Mouse (Mus musculus): ENCODE measurements around the gene Usp32.

Gene Usp32

DNA sequence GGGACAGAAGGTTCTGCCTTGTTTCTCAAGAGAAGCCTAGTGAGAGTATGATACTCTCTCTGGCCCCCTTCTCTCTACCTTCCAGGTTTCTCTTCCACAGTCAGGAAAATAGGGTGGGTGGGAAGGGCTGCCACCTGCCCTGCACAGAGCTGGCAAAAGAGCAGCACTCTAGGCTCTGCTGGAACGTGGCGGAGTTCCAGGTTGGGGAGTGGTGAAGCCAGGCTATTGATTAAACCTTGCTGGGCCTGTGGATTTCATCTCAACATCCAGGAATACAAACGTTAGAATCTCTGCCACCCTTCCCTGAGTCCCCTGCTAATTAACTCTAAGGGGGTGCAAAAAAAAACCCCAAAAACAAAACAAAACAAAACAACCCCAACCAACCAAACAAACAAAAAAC is 191.4 kb downstream of the Usp32 start:
- no peak for DNase-seq (ENCODE audit: low read depth, low spot score)

GRCm38 (mm10) chr11:84948114-84948513 is 191.8 kb downstream of the Usp32 start:
- DNase-seq (ENCODE audit: low read depth, low spot score) = no peak

DNA sequence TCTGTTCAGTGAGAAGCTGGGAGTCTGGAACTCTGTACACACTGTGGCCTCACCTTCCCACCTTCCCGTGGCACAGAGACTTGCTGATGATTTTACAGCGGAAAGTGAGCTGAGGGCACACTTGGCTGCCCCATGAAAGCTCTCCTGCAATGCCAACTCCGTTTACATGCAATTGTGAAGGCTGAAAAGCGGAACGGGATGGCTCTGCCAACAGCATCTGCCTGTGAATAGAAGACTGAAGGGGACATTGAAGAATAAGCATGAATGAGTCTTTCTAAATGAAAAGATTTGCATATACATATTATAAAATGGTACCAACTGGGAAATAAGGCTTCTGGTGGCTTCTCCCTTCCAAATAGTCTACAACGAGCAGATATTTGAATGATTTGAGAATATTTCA is 192.8 kb downstream of the Usp32 start:
- DNase-seq (ENCODE audit: low read depth, low spot score) = no peak

GRCm38 (mm10) chr11:84945841-84946240 is 194.1 kb downstream of the Usp32 start:
- DNase-seq (ENCODE audit: low read depth, low spot score) = no peak

DNA sequence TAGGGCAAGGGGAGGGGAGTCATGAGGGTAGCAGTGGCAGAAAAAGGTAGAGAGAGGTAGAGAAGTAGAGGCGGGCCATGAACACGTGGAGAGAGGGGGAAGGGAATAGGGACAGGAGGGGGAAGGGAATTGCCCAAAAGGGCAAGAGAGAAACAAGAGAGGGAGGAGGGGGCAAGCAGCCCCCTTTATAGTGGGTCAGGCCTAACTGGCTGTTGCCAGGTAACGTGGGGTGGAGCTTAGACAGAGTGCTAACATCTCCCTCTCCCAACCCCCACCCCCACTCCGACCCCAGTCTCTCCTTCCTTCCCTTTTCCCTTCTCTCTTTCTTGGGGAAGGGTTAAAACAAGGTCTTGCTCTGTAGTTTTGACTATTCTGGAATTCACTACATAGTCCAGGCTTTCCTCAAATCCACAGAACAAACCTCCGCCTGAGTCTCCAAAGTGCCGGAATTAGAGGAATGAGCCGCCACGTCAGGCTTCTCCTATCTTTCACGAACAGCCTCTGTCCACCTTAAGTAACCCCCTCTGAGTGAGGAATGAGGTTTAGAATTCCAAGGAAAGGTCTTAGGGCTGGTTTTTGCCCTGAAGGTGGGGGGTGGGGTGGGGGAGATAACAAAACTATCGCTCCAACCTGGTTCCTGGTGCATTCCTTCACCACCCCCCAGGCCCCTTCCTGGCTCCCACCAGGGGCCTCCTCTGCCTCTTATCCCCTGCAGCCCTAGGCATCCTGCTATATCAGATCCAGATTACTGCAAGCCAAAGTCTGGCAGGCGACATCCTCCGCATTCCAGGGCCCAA is 195.1 kb downstream of the Usp32 start:
- no peak for DNase-seq (ENCODE audit: low read depth, low spot score)

GRCm38 (mm10) chr11:84943948-84944347 is 196.0 kb downstream of the Usp32 start:
- no peak for DNase-seq (ENCODE audit: low read depth, low spot score)

GRCm38 (mm10) chr11:84940140-84940539 is 199.8 kb downstream of the Usp32 start:
- DNase-seq (ENCODE audit: low read depth, low spot score) = peak; percentile 54

DNA sequence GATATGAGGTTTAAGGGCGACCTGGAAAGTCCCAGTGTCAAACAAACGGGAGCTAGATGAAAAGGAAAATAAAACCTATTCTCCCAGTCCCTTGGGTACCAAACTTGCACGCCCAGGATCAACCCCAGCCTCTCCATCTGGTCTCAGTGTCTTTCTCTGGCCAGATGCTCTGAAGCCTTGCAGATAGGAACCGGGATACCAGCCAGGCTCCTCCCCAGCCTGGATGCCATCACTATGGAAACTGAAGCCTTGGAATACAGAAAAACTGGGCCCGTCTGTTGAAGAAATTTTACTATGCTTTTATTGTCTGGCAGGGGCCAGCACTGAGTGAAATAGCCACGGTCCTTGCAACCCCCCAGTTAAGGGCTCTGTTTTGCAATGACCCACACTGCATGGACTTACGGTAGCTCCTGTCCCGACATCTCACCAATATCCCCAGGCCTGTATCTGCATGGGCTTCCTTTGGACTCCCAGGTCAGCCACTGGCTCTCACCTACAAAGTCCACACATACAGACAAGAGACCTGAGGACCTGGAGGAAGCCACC is 200.4 kb downstream of the Usp32 start:
- peak; percentile 87 for DNase-seq (ENCODE audit: low read depth, low spot score)

All from brain, adult 2 months (tissue).